Mouse (Mus musculus) MEL (cell line): Measurements from ENCODE around the gene Ube2q1. TPM values are rescaled to one million over a fixed set of nuclear protein-coding genes. Genes with fewer than 3 reads are reported as not detected.

Experiments
- DNase-seq: peaks from one replicate; pipeline ENCODE4 v3.0.0; 2011; ENCODE audit warnings: low read depth, low spot score
- H3K27ac ChIP-seq: 2 replicates; pipeline ENCODE4 v1.5.1; 2012; ENCODE audit warnings: low read depth, mild to moderate bottlenecking, control low read depth, low read length, moderate library complexity; ENCODE audit not compliant: control insufficient read depth
- H3K27me3 ChIP-seq, 2 experiments: fragments of 150-350 bp in 1 of 2; sonication (generic) in 1 of 2; 2 replicates each; pipeline ENCODE4 v1.6.1; 2012; ENCODE audit warnings: low read length in 2 of 2, mild to moderate bottlenecking in 2 of 2, improper control_type of control experiment in 1 of 2, moderate library complexity in 1 of 2; ENCODE audit not compliant: insufficient read depth in 2 of 2, control insufficient read depth in 1 of 2
- H3K36me3 ChIP-seq, 2 experiments: 2 replicates each; pipeline ENCODE4 v1.6.1; 2012 to 2014; ENCODE audit warnings: low read length in 2 of 2, improper control_type of control experiment in 1 of 2, inconsistent platforms in 1 of 2, mild to moderate bottlenecking in 1 of 2; ENCODE audit not compliant: insufficient read depth in 2 of 2, control insufficient read depth in 1 of 2
- H3K4me1 ChIP-seq, 2 experiments: fragments of 150-350 bp in 1 of 2; sonication (generic) in 1 of 2; 2 replicates each; pipeline ENCODE4 v1.6.1; 2012; ENCODE audit warnings: low read length in 2 of 2, improper control_type of control experiment in 1 of 2, mild to moderate bottlenecking in 1 of 2; ENCODE audit not compliant: insufficient read depth in 2 of 2, control insufficient read depth in 1 of 2
- H3K4me3 ChIP-seq, 2 experiments: fragments of 150-350 bp in 1 of 2; sonication (generic) in 1 of 2; 2 replicates each; pipeline ENCODE4 v1.5.1; 2012; ENCODE audit warnings: low read depth in 2 of 2, low read length in 2 of 2, mild to moderate bottlenecking in 2 of 2, moderate library complexity in 2 of 2, control low read depth in 1 of 2, improper control_type of control experiment in 1 of 2; ENCODE audit not compliant: control insufficient read depth in 1 of 2, insufficient read depth in 1 of 2
- H3K79me2 ChIP-seq: 2 replicates; pipeline ENCODE4 v1.6.1; 2012; ENCODE audit warnings: mild to moderate bottlenecking, low read length, moderate library complexity; ENCODE audit not compliant: control insufficient read depth, poor library complexity, insufficient read depth
- H3K9ac ChIP-seq: 2 replicates; pipeline ENCODE4 v1.6.1; 2012; ENCODE audit warnings: low read depth, mild to moderate bottlenecking, control low read depth, low read length, moderate library complexity; ENCODE audit not compliant: control insufficient read depth, poor library complexity, severe bottlenecking
- H3K9me3 ChIP-seq: fragments of 150-350 bp; sonication (generic); replicated peaks from 2 replicates; pipeline ENCODE4 v1.6.1; 2012; ENCODE audit warnings: mild to moderate bottlenecking, low read length, improper control_type of control experiment, moderate library complexity; ENCODE audit not compliant: insufficient read depth
- BHLHE40 ChIP-seq: IDR thresholded peaks from 2 replicates; pipeline ENCODE4 v1.6.1; 2012; ENCODE audit warnings: low read depth, mild to moderate bottlenecking, inconsistent platforms, low read length, improper control_type of control experiment, borderline replicate concordance
- CHD2 ChIP-seq: IDR thresholded peaks from 2 replicates; pipeline ENCODE4 v1.6.1; 2011; ENCODE audit warnings: low read length, improper control_type of control experiment
- E2F4 ChIP-seq: IDR thresholded peaks from 2 replicates; pipeline ENCODE4 v1.6.1; 2011; ENCODE audit warnings: low read depth, low read length, improper control_type of control experiment, borderline replicate concordance
- ELF1 ChIP-seq: IDR thresholded peaks from 2 replicates; pipeline ENCODE4 v1.6.1; 2014; ENCODE audit warnings: low read depth, mild to moderate bottlenecking, inconsistent platforms, low read length, improper control_type of control experiment, moderate library complexity
- EP300 ChIP-seq, 2 experiments: IDR thresholded peaks; 2 replicates each; pipeline ENCODE4 v1.6.1; 2011; ENCODE audit warnings: improper control_type of control experiment in 2 of 2, low read length in 2 of 2, low read depth in 1 of 2, mild to moderate bottlenecking in 1 of 2
- ETS1 ChIP-seq: IDR thresholded peaks from 2 replicates; pipeline ENCODE4 v1.6.1; 2012; ENCODE audit warnings: low read depth, mild to moderate bottlenecking, inconsistent platforms, low read length, improper control_type of control experiment, moderate library complexity
- GABPA ChIP-seq: IDR thresholded peaks from 2 replicates; pipeline ENCODE4 v1.6.1; 2012; ENCODE audit warnings: low read depth, mild to moderate bottlenecking, inconsistent platforms, low read length, improper control_type of control experiment, moderate library complexity
- GATA1 ChIP-seq: IDR thresholded peaks from 2 replicates; pipeline ENCODE4 v1.6.1; 2011; ENCODE audit warnings: low read depth, low read length, improper control_type of control experiment
- JUND ChIP-seq: IDR thresholded peaks from 2 replicates; pipeline ENCODE4 v1.6.1; 2011; ENCODE audit warnings: low read depth, mild to moderate bottlenecking, improper control_type of control experiment, low read length
- KAT2A ChIP-seq: conservative IDR thresholded peaks from 2 replicates; pipeline ENCODE4 v1.6.1; 2012; ENCODE audit warnings: low read depth, low read length, improper control_type of control experiment, inconsistent platforms
- MAX ChIP-seq: IDR thresholded peaks from 2 replicates; pipeline ENCODE4 v1.6.1; 2011; ENCODE audit warnings: low read length, improper control_type of control experiment
- MAZ ChIP-seq: IDR thresholded peaks from 2 replicates; pipeline ENCODE4 v1.6.1; 2012; ENCODE audit warnings: low read depth, mild to moderate bottlenecking, inconsistent platforms, low read length, improper control_type of control experiment
- MXI1 ChIP-seq: IDR thresholded peaks from 2 replicates; pipeline ENCODE4 v1.6.1; 2011; ENCODE audit warnings: mild to moderate bottlenecking, low read depth, low read length, improper control_type of control experiment
- MYB ChIP-seq: IDR thresholded peaks from 2 replicates; pipeline ENCODE4 v1.6.1; 2011; ENCODE audit warnings: mild to moderate bottlenecking, low read depth, low read length, improper control_type of control experiment
- MYC ChIP-seq: IDR thresholded peaks from 2 replicates; pipeline ENCODE4 v1.6.1; 2011; ENCODE audit warnings: low read depth, mild to moderate bottlenecking, low read length, improper control_type of control experiment, moderate library complexity
- NELFE ChIP-seq: IDR thresholded peaks from 2 replicates; pipeline ENCODE4 v1.6.1; 2011; ENCODE audit warnings: low read depth, low read length, improper control_type of control experiment
- NRF1 ChIP-seq: IDR thresholded peaks from 2 replicates; pipeline ENCODE4 v1.6.1; 2014; ENCODE audit warnings: low read depth, mild to moderate bottlenecking, inconsistent platforms, low read length, improper control_type of control experiment, moderate library complexity; ENCODE audit not compliant: poor library complexity, insufficient read depth, severe bottlenecking
- POLR2A ChIP-seq, 2 experiments: IDR thresholded peaks; 2 replicates each; pipeline ENCODE4 v1.6.1; 2011 to 2012; ENCODE audit warnings: low read length in 2 of 2, mild to moderate bottlenecking in 2 of 2, control low read depth in 1 of 2, improper control_type of control experiment in 1 of 2, low read depth in 1 of 2, moderate library complexity in 1 of 2; ENCODE audit not compliant: control insufficient read depth in 1 of 2, insufficient read depth in 1 of 2, poor library complexity in 1 of 2
- POLR2AphosphoS2 ChIP-seq: IDR thresholded peaks from 2 replicates; pipeline ENCODE4 v1.6.1; 2011; ENCODE audit warnings: low read length, improper control_type of control experiment
- RAD21 ChIP-seq: IDR thresholded peaks from 2 replicates; pipeline ENCODE4 v1.6.1; 2011; ENCODE audit warnings: mild to moderate bottlenecking, low read depth, low read length, improper control_type of control experiment
- RCOR1 ChIP-seq: IDR thresholded peaks from 2 replicates; pipeline ENCODE4 v1.6.1; 2012; ENCODE audit warnings: low read depth, mild to moderate bottlenecking, inconsistent platforms, low read length, improper control_type of control experiment
- SIN3A ChIP-seq: IDR thresholded peaks from 2 replicates; pipeline ENCODE4 v1.6.1; 2012; ENCODE audit warnings: low read length, improper control_type of control experiment, inconsistent platforms
- SMC3 ChIP-seq: IDR thresholded peaks from 2 replicates; pipeline ENCODE4 v1.6.1; 2011; ENCODE audit warnings: low read depth, low read length, improper control_type of control experiment
- TBP ChIP-seq: IDR thresholded peaks from 2 replicates; pipeline ENCODE4 v1.8.0; 2011; ENCODE audit warnings: low read depth, low read length, improper control_type of control experiment
- TCF12 ChIP-seq: IDR thresholded peaks from 2 replicates; pipeline ENCODE4 v1.6.1; 2014; ENCODE audit warnings: low read depth, mild to moderate bottlenecking, inconsistent platforms, low read length, improper control_type of control experiment, moderate library complexity
- UBTF ChIP-seq: IDR thresholded peaks from 2 replicates; pipeline ENCODE4 v1.6.1; 2012; ENCODE audit warnings: low read depth, mild to moderate bottlenecking, inconsistent platforms, low read length, improper control_type of control experiment, moderate library complexity, borderline replicate concordance; ENCODE audit not compliant: insufficient read depth
- USF1 ChIP-seq: IDR thresholded peaks from 2 replicates; pipeline ENCODE4 v1.6.1; 2014; ENCODE audit warnings: low read depth, mild to moderate bottlenecking, inconsistent platforms, low read length, improper control_type of control experiment, moderate library complexity
- USF2 ChIP-seq, 2 experiments: IDR thresholded peaks; 2 replicates each; pipeline ENCODE4 v1.6.1; 2011 to 2012; ENCODE audit warnings: improper control_type of control experiment in 2 of 2, low read length in 2 of 2, borderline replicate concordance in 1 of 2, inconsistent platforms in 1 of 2, low read depth in 1 of 2, mild to moderate bottlenecking in 1 of 2; ENCODE audit not compliant: insufficient read depth in 1 of 2
- ZKSCAN1 ChIP-seq: IDR thresholded peaks from 2 replicates; pipeline ENCODE4 v1.6.1; 2012; ENCODE audit warnings: low read depth, mild to moderate bottlenecking, inconsistent platforms, low read length, improper control_type of control experiment, moderate library complexity
- ZMIZ1 ChIP-seq: IDR thresholded peaks from 2 replicates; pipeline ENCODE4 v1.6.1; 2012; ENCODE audit warnings: low read depth, mild to moderate bottlenecking, inconsistent platforms, low read length, improper control_type of control experiment, moderate library complexity
- polyA plus RNA-seq, 2 experiments: library from polyadenylated mRNA; stranded (reverse) in 1 of 2; unstranded in 1 of 2; fragments of >175 nt in 1 of 2; fragments of >200 nt in 1 of 2; gene quantifications; 2 replicates each; pipeline versions ENCODE4 v1.2.1 to v1.2.4; 2012; ENCODE audit warnings: low replicate concordance in 2 of 2, low read depth in 1 of 2; ENCODE audit not compliant: insufficient read length in 2 of 2, insufficient read depth in 1 of 2, missing spikeins in 1 of 2
- total RNA-seq: library from RNA; depleted of rRNA; stranded (reverse); fragments of 300-350 nt; gene quantifications from 2 replicates; pipeline ENCODE4 v1.2.3, GENCODE M21; 2012

Gene Ube2q1
- total and polyA plus RNA-seq, 3 experiments, result 73.8 to 162 (median 89.0) TPM

DNA sequence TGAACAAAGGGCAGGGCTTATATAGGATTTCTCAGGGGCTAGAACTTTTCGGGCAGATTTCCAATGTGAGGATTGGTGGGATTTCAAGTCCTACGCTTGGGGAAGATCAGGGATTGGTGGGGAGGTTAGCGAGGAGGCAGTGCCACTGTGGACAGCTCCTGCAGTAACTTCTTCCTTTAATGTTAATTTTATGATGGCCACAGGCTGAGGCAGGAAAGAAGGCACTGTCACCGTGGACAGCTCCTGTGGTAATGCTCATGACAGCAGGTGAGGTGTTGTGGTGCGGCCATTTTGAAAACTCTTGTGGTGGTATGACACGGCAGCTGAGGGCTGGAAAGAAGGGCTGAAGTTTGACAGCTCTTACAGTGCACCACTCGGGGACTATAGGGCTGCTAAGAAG is 3.8 kb upstream of the Ube2q1 start:
- no peak overlapping the region for H3K9ac ChIP-seq
- no peaks in the 10 kb centered on the region for H3K9me3 ChIP-seq
- no peak overlapping the region for H3K4me3 ChIP-seq
- H3K36me3 ChIP-seq, result peaks cover 0 to 26% of the 10 kb centered on the region in 2 experiments; a peak in 2 of 4 replicates
- TF ChIP-seq SIN3A, result peak; percentile 95
- TF ChIP-seq USF1, result no peak
- TF ChIP-seq GATA1, result no peak
- no peak for TF ChIP-seq JUND
- peak; percentile 96 for TF ChIP-seq MXI1
- TF ChIP-seq MAX, result peak; percentile 65
- TF ChIP-seq TCF12, result no peak
- 0 out of 2 replicates have a peak, but pooled peaks have one; percentile 17 for TF ChIP-seq ETS1
- TF ChIP-seq, all 39 proteins: peak for 4
- no peak overlapping the region for H3K27ac ChIP-seq
- peaks cover 29% of the 10 kb centered on the region for H3K79me2 ChIP-seq
- peaks cover 20 to 24% of the 10 kb centered on the region in 2 experiments for H3K4me1 ChIP-seq
- H3K27me3 ChIP-seq, result no peaks in the 10 kb centered on the region
- peak; percentile 62 for DNase-seq

DNA sequence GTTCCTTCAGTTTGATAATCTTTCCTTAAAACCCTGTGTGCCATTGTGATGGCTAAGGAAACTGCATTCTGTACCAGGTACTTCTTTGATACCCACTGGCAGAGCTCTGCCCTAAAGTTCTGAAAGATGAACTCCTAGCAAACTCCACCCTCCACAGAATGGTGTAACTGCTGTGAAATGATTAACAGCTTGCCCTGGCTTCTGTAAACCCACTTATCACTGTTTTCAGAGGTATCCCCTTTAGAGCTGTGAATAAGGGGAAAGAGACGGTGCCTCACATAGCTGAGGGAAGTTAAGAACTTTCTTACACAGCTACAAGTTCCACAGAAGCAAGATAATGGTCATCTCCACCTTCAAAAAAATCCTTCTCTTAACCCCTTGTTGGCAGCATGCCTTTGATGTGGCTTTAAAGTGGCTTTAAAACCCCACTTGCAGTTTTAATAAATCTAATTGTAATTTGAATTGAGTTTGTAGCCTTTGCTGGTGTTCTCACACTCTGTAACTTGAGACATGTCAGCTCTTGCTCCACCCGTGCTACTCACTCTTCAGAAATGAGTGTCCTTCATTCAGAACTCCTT is 2.9 kb upstream of the Ube2q1 start:
- Histone ChIP-seq H3K36me3 (peaks cover 0 to 36% of the 10 kb centered on the region in 2 experiments; a peak in 3 of 4 replicates), H3K79me2 (peaks cover 38% of the 10 kb centered on the region), H3K9me3 (no peaks in the 10 kb centered on the region), H3K4me1 (peaks cover 22 to 34% of the 10 kb centered on the region in 2 experiments), H3K4me3 (peak overlapping the region; percentile 1 to 30; a peak in 2 of 4 replicates), H3K9ac (peak overlapping the region; percentile 78), H3K27me3 (no peaks in the 10 kb centered on the region), H3K27ac (peak overlapping the region; percentile 82)
- peak; percentile 82 for DNase-seq
- TF ChIP-seq EP300 (IDR thresholded peaks at IDR 0.05; ENCODE audit: low read depth in 1 of 2, low read length in 2 of 2) (peak; percentile 10 to 84; a peak in 3 of 4 replicates), MAZ (no peak), SMC3 (no peak), MYB (no peak), E2F4 (no peak), ELF1 (no peak; the same call in 1 of the 2 replicates), TBP (no peak), KAT2A (peak; percentile 31; the same call in 1 of the 2 replicates), NRF1 (no peak), CHD2 (no peak), SIN3A (peak; percentile 33; the same call in 1 of the 2 replicates), POLR2AphosphoS2 (peak; percentile 76), ZKSCAN1 (no peak), MXI1 (peak; percentile 67; the same call in 1 of the 2 replicates), ZMIZ1 (no peak), ETS1 (0 out of 2 replicates have a peak, but pooled peaks have one; percentile 23), GABPA (no peak), MYC (0 out of 2 replicates have a peak, but pooled peaks have one; percentile 38), NELFE (no peak), BHLHE40 (no peak), RCOR1 (peak; percentile 60; the same call in 1 of the 2 replicates), GATA1 (peak; percentile 64), MAX (no peak), UBTF (no peak), USF2 (IDR thresholded peaks at IDR 0.05; ENCODE audit: borderline replicate concordance in 1 of 2, insufficient read depth in 1 of 2, low read depth in 1 of 2, low read length in 2 of 2) (0 out of 4 replicates have a peak, but pooled peaks of 1 of the 2 experiments have one; percentile 10), POLR2A (IDR thresholded peaks at IDR 0.05; ENCODE audit: control insufficient read depth in 1 of 2, insufficient read depth in 1 of 2, low read depth in 1 of 2, low read length in 2 of 2, poor library complexity in 1 of 2) (0 out of 4 replicates have a peak, but pooled peaks of 1 of the 2 experiments have one; percentile 36), RAD21 (no peak)
